Mouse (Mus musculus): ENCODE results near the gene Gatd1. TPM values are rescaled to one million over a fixed set of nuclear protein-coding genes. Genes with fewer than 3 reads are reported as not detected.
A peak's percentile ranks its signal among the peaks of the same experiment; 100 is the strongest.
"Not testable (repeated sequence)": the region's sequence is repeated elsewhere in the genome, so short reads cannot be mapped to it uniquely, and the experiment has no call there.

Gatd1 gene
- total RNA-seq, 2 experiments from 2014 or later, result 15.6 to 19.7 TPM

- no peak for ATAC-seq (replicated peaks; ENCODE audit: poor library complexity, severe bottlenecking)
These were observed 16.8 kb upstream of the Gatd1 start for GRCm38 (mm10) chr7:141430585-141431240.

GRCm38 (mm10) chr7:141429840-141430584 is 16.1 kb upstream of the Gatd1 start:
- no peak for ATAC-seq (replicated peaks; ENCODE audit: poor library complexity, severe bottlenecking)

GRCm38 (mm10) chr7:141429310-141429709 is 15.4 kb upstream of the Gatd1 start, which contains the start of gene Cend1:
Cend1 (minus strand) TSS chr7:141429491.
- ATAC-seq (replicated peaks; ENCODE audit: poor library complexity, severe bottlenecking), result no peak

GRCm38 (mm10) chr7:141428701-141429100 is 14.8 kb upstream of the Gatd1 start:
- no peak for ATAC-seq (replicated peaks; ENCODE audit: poor library complexity, severe bottlenecking)

DNA sequence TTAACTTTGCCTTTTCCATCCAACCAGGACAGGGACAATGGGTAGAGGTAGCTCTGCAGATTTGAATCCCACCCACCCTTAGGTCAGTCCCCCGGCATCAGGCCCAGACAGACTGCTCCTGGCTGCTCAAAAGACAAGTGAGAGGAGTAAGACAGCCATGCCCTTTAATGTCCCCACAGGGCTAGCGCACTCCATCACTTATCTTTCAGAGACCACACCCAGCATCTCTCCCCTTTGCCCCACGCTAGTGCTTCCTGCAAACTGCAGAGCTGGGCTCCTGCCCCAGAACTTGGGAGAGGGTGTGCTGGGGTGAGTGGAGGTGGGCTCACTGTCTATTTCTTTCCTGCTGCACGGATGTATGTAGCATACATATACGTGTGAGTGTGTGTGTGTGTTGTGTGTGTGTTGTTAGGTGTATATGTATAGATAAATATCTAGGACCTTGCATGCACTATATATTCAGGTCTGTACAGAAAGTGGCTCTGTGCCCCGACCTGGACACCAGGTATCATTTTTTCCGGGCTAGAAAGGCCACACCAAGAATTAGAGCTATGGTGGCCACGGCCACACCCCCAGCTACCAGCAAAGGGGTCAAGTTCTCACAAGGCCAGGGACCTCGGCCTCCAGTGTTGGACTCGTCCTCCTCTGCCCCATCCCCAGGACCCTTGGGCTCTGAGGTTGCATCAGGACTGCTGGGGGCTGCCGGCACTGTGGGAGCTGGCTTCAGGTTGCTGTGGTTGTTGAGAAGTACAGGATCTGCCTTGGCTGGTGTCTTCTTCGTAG is 13.2 kb upstream of the Gatd1 start:
- ATAC-seq (replicated peaks; ENCODE audit: poor library complexity, severe bottlenecking), result no peak

DNA sequence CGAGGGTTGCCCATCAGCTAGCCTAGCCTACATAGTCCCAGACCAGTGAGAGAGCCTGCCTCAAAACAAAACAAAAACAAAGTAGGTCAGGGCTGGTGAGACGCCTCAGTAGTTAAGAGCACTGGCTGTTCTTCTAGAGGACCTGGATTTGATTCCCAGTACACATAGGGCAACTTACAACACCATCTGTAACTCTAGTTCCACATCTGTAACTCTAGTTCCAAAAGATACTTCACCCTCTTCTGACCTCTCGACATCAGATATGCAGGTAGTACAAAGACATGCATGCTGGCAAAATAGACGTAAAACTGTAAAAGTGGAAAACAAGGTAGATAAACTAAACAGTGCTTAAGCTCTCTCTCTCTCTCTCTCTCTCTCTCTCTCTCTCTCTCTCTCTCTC is 9.9 kb upstream of the Gatd1 start:
- ATAC-seq (replicated peaks; ENCODE audit: poor library complexity, severe bottlenecking), result no peak

- ATAC-seq (replicated peaks; ENCODE audit: poor library complexity, severe bottlenecking), result no peak
These were observed 6.2 kb upstream of the Gatd1 start for GRCm38 (mm10) chr7:141420030-141420702.

DNA sequence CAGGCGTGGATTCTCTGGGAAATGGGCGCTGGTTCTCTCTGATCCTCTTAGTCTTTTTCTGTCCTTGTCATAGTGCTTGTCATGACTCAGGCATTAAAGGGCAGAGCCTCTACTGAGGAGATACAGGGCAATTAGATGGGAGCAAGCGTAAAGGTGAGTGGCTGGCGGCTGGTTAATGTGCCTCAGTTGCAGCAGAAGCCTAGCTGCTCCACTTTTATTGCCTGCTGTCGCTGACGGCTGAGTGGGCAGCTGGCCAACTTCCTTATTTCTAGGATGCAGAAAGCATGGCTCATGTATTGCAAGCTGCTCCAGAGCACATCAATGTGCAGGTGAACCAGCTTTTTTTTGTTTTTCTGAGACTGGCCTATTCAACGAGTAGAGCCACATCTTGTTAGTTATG is 5.0 kb upstream of the Gatd1 start:
- ATAC-seq (replicated peaks; ENCODE audit: poor library complexity, severe bottlenecking), result peak; percentile 33; the same call in 1 of the 2 replicates

- no peak for ATAC-seq (replicated peaks; ENCODE audit: poor library complexity, severe bottlenecking)
These were observed 4.1 kb upstream of the Gatd1 start for GRCm38 (mm10) chr7:141417731-141418681.

DNA sequence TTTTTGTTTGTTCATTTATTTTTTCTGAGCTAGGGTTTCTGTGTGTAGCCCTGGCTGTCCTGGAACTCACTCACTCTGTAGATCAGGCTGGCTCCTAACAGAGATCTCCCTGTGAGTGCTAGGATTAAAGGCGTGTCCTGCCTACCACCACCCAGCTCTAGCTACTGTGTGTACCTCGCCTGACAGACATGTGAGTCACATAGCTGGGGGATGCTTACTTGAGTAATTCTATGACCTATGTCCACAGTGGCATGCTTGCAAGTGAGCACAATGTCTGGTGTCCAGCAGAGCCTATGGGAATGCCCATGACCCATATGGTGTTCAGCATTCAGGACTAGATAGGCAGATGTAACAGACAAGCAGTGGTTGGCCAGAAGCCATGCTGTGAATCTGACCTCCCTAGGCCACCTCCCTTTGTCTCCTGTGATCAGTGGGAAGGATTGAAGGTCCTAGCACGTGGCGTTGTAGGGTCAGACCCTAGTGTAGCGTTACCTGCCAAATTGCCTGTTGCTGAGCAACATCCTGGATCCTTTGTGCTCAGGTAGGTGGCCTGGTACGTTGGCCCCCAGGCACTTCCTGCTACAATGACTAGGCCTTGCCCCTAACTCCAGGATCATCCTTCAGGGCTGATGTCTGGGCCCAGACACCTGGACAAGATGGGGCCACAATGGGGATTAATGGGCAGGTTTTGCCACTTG is 2.4 kb upstream of the Gatd1 start:
- no peak for ATAC-seq (replicated peaks; ENCODE audit: poor library complexity, severe bottlenecking)

DNA sequence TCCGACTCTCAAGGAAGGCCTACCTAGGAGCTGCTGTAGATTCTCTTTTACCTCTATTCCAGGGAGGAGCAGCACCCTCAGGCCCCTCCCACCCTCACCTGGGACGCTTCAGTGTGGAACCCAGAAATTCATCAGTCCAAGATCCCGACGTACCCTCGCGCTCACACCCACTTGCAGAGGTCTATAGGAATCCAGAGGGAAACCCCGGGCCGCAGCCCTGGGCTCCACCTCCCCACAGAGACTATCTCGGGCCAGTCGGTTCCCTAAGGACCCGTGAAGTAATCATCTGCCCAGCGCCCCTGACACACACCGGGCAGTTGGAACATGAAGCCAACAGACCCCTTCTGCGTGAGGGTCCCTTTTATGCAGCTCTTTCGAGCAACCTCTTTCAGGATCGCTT is 605 bp downstream of the Gatd1 start:
- 0 out of 2 replicates have a peak, but pooled peaks have one; percentile 3 for ATAC-seq (replicated peaks; ENCODE audit: poor library complexity, severe bottlenecking)

DNA sequence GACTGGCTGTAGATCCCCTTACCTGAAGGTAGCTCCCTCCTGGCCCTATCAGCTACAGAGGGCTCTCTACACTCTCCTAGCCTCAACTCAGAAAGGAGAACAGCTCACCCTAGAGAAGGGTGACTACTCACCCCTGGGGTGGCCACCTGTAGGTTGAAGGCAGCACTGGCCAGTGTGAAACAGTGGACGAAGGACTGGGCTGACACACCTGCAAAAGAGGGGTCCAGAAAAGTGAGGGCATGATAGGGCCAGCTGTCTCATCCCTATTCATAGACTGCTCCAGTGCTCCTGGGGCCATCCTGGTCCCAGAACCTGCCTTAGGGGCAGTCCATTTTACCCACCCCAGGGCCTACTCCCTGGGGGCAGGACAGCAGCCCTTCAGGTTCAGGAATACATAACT is 2.3 kb downstream of the Gatd1 start:
- no peak for ATAC-seq (replicated peaks; ENCODE audit: poor library complexity, severe bottlenecking)

DNA sequence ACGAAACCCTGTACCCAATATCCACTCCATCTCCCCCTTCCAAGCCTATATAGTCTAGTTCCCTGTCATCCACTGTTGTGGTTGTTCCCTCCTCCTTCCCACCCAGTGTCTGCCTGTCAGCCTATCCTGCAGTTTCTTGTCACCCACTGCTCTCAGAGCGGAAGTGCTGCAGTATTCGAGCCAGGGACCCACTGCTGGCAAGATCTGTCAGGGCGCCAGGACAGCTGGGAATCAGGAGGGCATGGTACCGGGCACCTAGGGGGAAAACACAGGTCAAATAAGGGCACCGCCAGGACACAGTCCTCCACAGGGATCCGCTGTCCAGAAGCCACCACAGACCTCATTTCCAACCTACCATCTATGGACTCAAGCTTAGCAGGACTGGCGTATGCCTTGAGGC is 3.3 kb downstream of the Gatd1 start:
- ATAC-seq (replicated peaks; ENCODE audit: poor library complexity, severe bottlenecking), result no peak

GRCm38 (mm10) chr7:141408833-141409232 is 5.1 kb downstream of the Gatd1 start:
- peak; percentile 88 for ATAC-seq (replicated peaks; ENCODE audit: poor library complexity, severe bottlenecking)

GRCm38 (mm10) chr7:141407670-141408069 is 6.3 kb downstream of the Gatd1 start:
- not testable (repeated sequence) for ATAC-seq (replicated peaks; ENCODE audit: poor library complexity, severe bottlenecking)

GRCm38 (mm10) chr7:141405466-141405865 is 8.5 kb downstream of the Gatd1 start:
- no peak for ATAC-seq (replicated peaks; ENCODE audit: poor library complexity, severe bottlenecking)

DNA sequence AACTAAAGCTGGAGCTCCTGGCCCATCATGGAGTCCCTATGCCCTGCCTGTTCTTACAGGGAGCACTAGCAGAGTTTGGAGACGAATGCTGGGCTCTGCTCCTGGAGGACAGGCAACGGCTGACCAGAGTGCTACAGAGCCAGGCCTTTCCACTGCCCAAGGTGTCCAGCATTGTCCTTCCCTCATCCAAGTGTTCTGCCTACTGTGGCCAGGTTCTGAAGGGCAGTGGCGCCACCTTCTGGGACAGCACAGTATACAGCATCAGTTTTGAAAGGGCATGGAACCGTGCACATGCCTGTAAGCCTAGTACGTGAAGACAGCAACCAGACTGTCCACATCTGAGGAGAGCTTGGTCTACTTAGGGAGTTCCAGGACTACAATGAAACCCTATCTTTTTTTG is 10.6 kb downstream of the Gatd1 start:
- ATAC-seq (replicated peaks; ENCODE audit: poor library complexity, severe bottlenecking), result peak; percentile 93

GRCm38 (mm10) chr7:141395348-141395747 is 18.6 kb downstream of the Gatd1 start:
- no peak for ATAC-seq (replicated peaks; ENCODE audit: poor library complexity, severe bottlenecking)

DNA sequence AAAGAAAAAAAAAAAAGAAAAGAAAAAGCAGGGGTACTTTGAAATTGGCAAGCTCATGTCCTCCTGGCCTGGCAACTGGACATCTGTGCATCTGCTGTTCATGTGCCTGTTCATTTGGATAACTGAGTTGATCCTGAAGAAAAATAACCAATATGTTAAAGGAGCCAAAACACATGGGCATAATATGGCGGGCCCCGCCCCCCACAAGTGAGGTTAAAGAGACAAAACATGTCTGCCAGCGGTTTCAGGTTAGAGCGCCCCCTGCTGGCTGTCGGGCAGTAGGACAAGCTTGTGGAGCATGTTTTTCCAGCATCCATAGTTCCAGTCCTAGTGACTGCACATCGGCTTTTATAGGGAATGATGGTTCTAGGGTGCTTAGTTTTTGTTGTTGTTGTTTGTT is 19.2 kb downstream of the Gatd1 start:
- ATAC-seq (replicated peaks; ENCODE audit: poor library complexity, severe bottlenecking), result no peak
